Mouse (Mus musculus) cerebral cortex, adult 2 months (tissue): ENCODE measurements around the gene Cst10.

Experiments
- WGBS: fragments of 180-500 bp; shearing (Covaris S2); methylation state at CpG from one replicate; pipeline ENCODE4 v1.1.7; 2018; 5-methylcytosine and 5-hydroxymethylcytosine counted together

Cst10 gene

GRCm38 (mm10) chr2:149404757-149405156 is at the start of gene Cst10:
Gene Cst10, plus strand, starts transcription at chr2:149405057.
- WGBS: 91% methylated on average over 1 of the region's 1 CpGs

GRCm38 (mm10) chr2:149392951-149393350 is 11.9 kb upstream of the Cst10 start:
- 19% methylated on average over 3 of the region's 3 CpGs for WGBS

GRCm38 (mm10) chr2:149422564-149422963 is 17.7 kb downstream of the Cst10 start:
- 14% methylated on average over 3 of the region's 4 CpGs for WGBS
